Mouse (Mus musculus) megakaryocyte, embryonic 14.5 days (primary cell): Measurements from ENCODE around the gene Intu.

Source experiments
- FLI1 ChIP-seq: IDR thresholded peaks from 2 replicates; pipeline ENCODE4 v1.6.1; 2012; ENCODE audit warnings: low read length, inconsistent platforms, mixed read lengths
- GATA1 ChIP-seq: IDR thresholded peaks from 3 replicates; pipeline ENCODE4 v1.6.1; 2012; ENCODE audit warnings: mixed read lengths, low read length, inconsistent platforms, borderline replicate concordance

- TF ChIP-seq GATA1 (no peak), FLI1 (no peak)
Measured at GRCm38 (mm10) chr3:40691566-40691965, 160.5 kb downstream of the Intu start.
